Mouse (Mus musculus) kidney, adult 2 months (tissue): Measurements from ENCODE around the gene Unc5b. TPM values are rescaled to one million over a fixed set of nuclear protein-coding genes. Genes with fewer than 3 reads are reported as not detected.
A peak's percentile ranks its signal among the peaks of the same experiment; 100 is the strongest.

ENCODE experiments used
- DNase-seq: peaks from one replicate; pipeline ENCODE4 v3.0.0; 2021
- H3K27ac ChIP-seq: fragments of 200-500 bp; 2 replicates; pipeline ENCODE4 v1.5.1; 2012; ENCODE audit warnings: low read depth, low read length, control low read depth, inconsistent platforms; ENCODE audit not compliant: insufficient read depth
- H3K27me3 ChIP-seq: fragments of 200-500 bp; replicated peaks from 2 replicates; pipeline ENCODE4 v1.6.1; 2012; ENCODE audit warnings: mild to moderate bottlenecking, moderate library complexity, low read length, inconsistent platforms; ENCODE audit not compliant: control insufficient read depth, insufficient read depth
- H3K36me3 ChIP-seq: fragments of 200-500 bp; 2 replicates; pipeline ENCODE4 v1.6.1; 2012; ENCODE audit warnings: mild to moderate bottlenecking, moderate library complexity, low read length, inconsistent platforms; ENCODE audit not compliant: control insufficient read depth, insufficient read depth
- H3K4me1 ChIP-seq: fragments of 200-500 bp; 2 replicates; pipeline ENCODE4 v1.6.1; 2011; ENCODE audit warnings: low read length; ENCODE audit not compliant: control insufficient read depth, insufficient read depth
- H3K4me3 ChIP-seq: fragments of 200-500 bp; 2 replicates; pipeline ENCODE4 v1.5.1; 2011; ENCODE audit warnings: mild to moderate bottlenecking, low read depth, low read length, control low read depth; ENCODE audit not compliant: insufficient read depth
- CTCF ChIP-seq: fragments of 200-500 bp; conservative IDR thresholded peaks from 2 replicates; pipeline ENCODE4 v1.5.1; 2011; ENCODE audit warnings: low read depth, mild to moderate bottlenecking, control low read depth, low read length, moderate library complexity, mixed read lengths; ENCODE audit not compliant: insufficient read depth, insufficient read length
- POLR2A ChIP-seq: fragments of 200-500 bp; IDR thresholded peaks from one replicate; pipeline ENCODE4 v1.6.1; 2011; ENCODE audit warnings: low read depth, low read length, control low read depth
- WGBS: fragments of 180-500 bp; shearing (Covaris S2); methylation state at CpG from one replicate; pipeline ENCODE4 v1.1.7; 2018; 5-methylcytosine and 5-hydroxymethylcytosine counted together
- polyA plus RNA-seq: library from polyadenylated mRNA; depleted of rRNA; stranded (reverse); fragments of >200 nt; gene quantifications from 2 replicates; pipeline ENCODE4 v1.2.3, GENCODE M21; 2012

Gene Unc5b
- polyA plus RNA-seq, 1 experiment = 6.1 TPM

- Histone ChIP-seq H3K27me3 (no peaks in the 10 kb centered on the region), H3K27ac (no peak overlapping the region), H3K36me3 (no peaks in the 10 kb centered on the region), H3K4me3 (no peak overlapping the region), H3K4me1 (0 out of 2 replicates have a peak, but pooled peaks cover 7% of the 10 kb centered on the region)
- DNase-seq = no peak
- 80% methylated on average over 7 of the region's 7 CpGs for WGBS
- TF ChIP-seq CTCF (no peak), POLR2A (no peak)
These were observed 34.9 kb downstream of the Unc5b start for GRCm38 (mm10) chr10:60796474-60796873.

- DNase-seq = no peak
- TF ChIP-seq CTCF = no peak
- Histone ChIP-seq H3K36me3 (no peaks in the 10 kb centered on the region), H3K27me3 (no peaks in the 10 kb centered on the region), H3K4me3 (no peak overlapping the region), H3K27ac (no peak overlapping the region), H3K4me1 (0 out of 2 replicates have a peak, but pooled peaks cover 7% of the 10 kb centered on the region)
- 81% methylated on average over 5 of the region's 5 CpGs for WGBS
These were observed 35.4 kb downstream of the Unc5b start for GRCm38 (mm10) chr10:60796028-60796427.

- WGBS = 65% methylated on average over 8 of the region's 8 CpGs
- no peak for TF ChIP-seq CTCF
- TF ChIP-seq POLR2A = no peak
- Histone ChIP-seq H3K27me3 (no peaks in the 10 kb centered on the region), H3K4me3 (no peak overlapping the region), H3K36me3 (no peaks in the 10 kb centered on the region), H3K4me1 (0 out of 2 replicates have a peak, but pooled peaks cover 7% of the 10 kb centered on the region), H3K27ac (no peak overlapping the region)
- no peak for DNase-seq
These were observed 36.6 kb downstream of the Unc5b start for GRCm38 (mm10) chr10:60794792-60795191.

- no peaks in the 10 kb centered on the region for H3K27me3 ChIP-seq
- no peak overlapping the region for H3K27ac ChIP-seq
- 74% methylated on average over 11 of the region's 11 CpGs for WGBS
- no peak overlapping the region for H3K4me3 ChIP-seq
- 0 out of 2 replicates have a peak, but pooled peaks cover 4% of the 10 kb centered on the region for H3K4me1 ChIP-seq
- TF ChIP-seq CTCF (no peak), POLR2A (no peak)
- no peaks in the 10 kb centered on the region for H3K36me3 ChIP-seq
- DNase-seq = no peak
These were observed 37.0 kb downstream of the Unc5b start for GRCm38 (mm10) chr10:60794374-60794773.

- Histone ChIP-seq H3K4me1 (0 out of 2 replicates have a peak, but pooled peaks cover 2% of the 10 kb centered on the region), H3K27ac (peak overlapping the region; percentile 11; the same call in 1 of the 2 replicates), H3K27me3 (no peaks in the 10 kb centered on the region), H3K36me3 (no peaks in the 10 kb centered on the region), H3K4me3 (no peak overlapping the region)
- TF ChIP-seq POLR2A (no peak), CTCF (no peak)
- peak; percentile 83 for DNase-seq
- 39% methylated on average over 11 of the region's 11 CpGs for WGBS
These were observed 38.5 kb downstream of the Unc5b start for GRCm38 (mm10) chr10:60792841-60793240.

GRCm38 (mm10) chr10:60792365-60792764 lies 39.0 kb downstream of the Unc5b start:
- H3K4me3 ChIP-seq = no peak overlapping the region
- H3K36me3 ChIP-seq = no peaks in the 10 kb centered on the region
- peak; percentile 29 for DNase-seq
- 36% methylated on average over 10 of the region's 10 CpGs for WGBS
- H3K4me1 ChIP-seq = 0 out of 2 replicates have a peak, but pooled peaks cover 2% of the 10 kb centered on the region
- H3K27me3 ChIP-seq = no peaks in the 10 kb centered on the region
- TF ChIP-seq CTCF = no peak
- TF ChIP-seq POLR2A = no peak
- peak overlapping the region; percentile 0; the same call in 1 of the 2 replicates for H3K27ac ChIP-seq

- Histone ChIP-seq H3K36me3 (no peaks in the 10 kb centered on the region), H3K27ac (no peak overlapping the region), H3K4me1 (0 out of 2 replicates have a peak, but pooled peaks cover 2% of the 10 kb centered on the region), H3K27me3 (no peaks in the 10 kb centered on the region), H3K4me3 (no peak overlapping the region)
- TF ChIP-seq POLR2A (no peak), CTCF (no peak)
- no peak for DNase-seq
- WGBS = 86% methylated on average over 6 of the region's 6 CpGs
These were observed 40.5 kb downstream of the Unc5b start for GRCm38 (mm10) chr10:60790912-60791311.
